Mouse (Mus musculus) liver, adult 2 months (tissue): ENCODE data around the gene Mki67. TPM values are rescaled to one million over a fixed set of nuclear protein-coding genes. Genes with fewer than 3 reads are reported as not detected.

Experiments
- DNase-seq: peaks from one replicate; pipeline ENCODE4 v3.0.0-alpha.2; 2011; ENCODE audit warnings: low read depth, low spot score; ENCODE audit errors: extremely low read depth
- H3K27ac ChIP-seq: fragments of 200-500 bp; replicated peaks from 2 replicates; pipeline ENCODE4 v1.5.1; 2012; ENCODE audit warnings: low read depth, mild to moderate bottlenecking, control low read depth, inconsistent platforms, low read length; ENCODE audit not compliant: insufficient read depth
- H3K27me3 ChIP-seq: fragments of 200-500 bp; 2 replicates; pipeline ENCODE4 v1.6.1; 2012; ENCODE audit warnings: mild to moderate bottlenecking, moderate library complexity, low read length, inconsistent platforms; ENCODE audit not compliant: control insufficient read depth, insufficient read depth
- H3K36me3 ChIP-seq: fragments of 200-500 bp; 2 replicates; pipeline ENCODE4 v1.6.1; 2012; ENCODE audit warnings: low read length, inconsistent platforms; ENCODE audit not compliant: control insufficient read depth, insufficient read depth
- H3K4me1 ChIP-seq: fragments of 200-500 bp; 2 replicates; pipeline ENCODE4 v1.6.1; 2011; ENCODE audit warnings: low read length; ENCODE audit not compliant: control insufficient read depth, insufficient read depth
- H3K4me3 ChIP-seq: fragments of 200-500 bp; 2 replicates; pipeline ENCODE4 v1.5.1; 2011; ENCODE audit warnings: low read depth, mild to moderate bottlenecking, control low read depth, low read length, moderate library complexity; ENCODE audit not compliant: insufficient read depth
- H3K79me2 ChIP-seq: fragments of 200-500 bp; 2 replicates; pipeline ENCODE4 v1.6.1; 2012; ENCODE audit warnings: inconsistent platforms, mild to moderate bottlenecking, low read length, moderate library complexity; ENCODE audit not compliant: control insufficient read depth, insufficient read depth
- H3K9ac ChIP-seq: fragments of 200-500 bp; 2 replicates; pipeline ENCODE4 v1.6.1; 2012; ENCODE audit warnings: low read depth, mild to moderate bottlenecking, control low read depth, inconsistent platforms, low read length
- CTCF ChIP-seq: fragments of 200-500 bp; IDR thresholded peaks from 2 replicates; pipeline ENCODE4 v1.5.1; 2011; ENCODE audit warnings: low read depth, low read length, control low read depth
- POLR2A ChIP-seq: fragments of 200-500 bp; IDR thresholded peaks from 2 replicates; pipeline ENCODE4 v1.6.1; 2011; ENCODE audit warnings: low read length, control low read depth; ENCODE audit not compliant: insufficient read depth; ENCODE audit errors: extremely low read depth
- WGBS: fragments of 180-500 bp; shearing (Covaris S2); methylation state at CpG from one replicate; pipeline ENCODE4 v1.1.7; 2018; 5-methylcytosine and 5-hydroxymethylcytosine counted together
- polyA plus RNA-seq: library from polyadenylated mRNA; depleted of rRNA; stranded (reverse); fragments of >200 nt; gene quantifications from 2 replicates; pipeline ENCODE4 v1.2.3, GENCODE M21; 2012; rRNA removed
- total RNA-seq: library from RNA; depleted of rRNA; stranded (reverse); fragments of >200 nt; gene quantifications from 2 replicates; pipeline ENCODE4 v1.2.3, GENCODE M21; 2014; rRNA removed

Mki67 gene
- 0.65 and 1.6 TPM in 2 replicates for total RNA-seq
- 0.02 and 0.05 TPM in 2 replicates for polyA plus RNA-seq

- H3K27me3 ChIP-seq, result peaks cover 2% of the 10 kb centered on the region; the same call in 1 of the 2 replicates
- under 1% methylated on average over 80 of the region's 82 CpGs for WGBS
- H3K79me2 ChIP-seq, result no peaks in the 10 kb centered on the region
- no peak within 1 kb of the TSS for H3K27ac ChIP-seq
- no peak for DNase-seq
- H3K36me3 ChIP-seq, result no peaks in the 10 kb centered on the region
- H3K9ac ChIP-seq, result peak within 1 kb of the TSS; percentile 49
- TF ChIP-seq POLR2A (no peak), CTCF (no peak)
- peak within 1 kb of the TSS; percentile 68 for H3K4me3 ChIP-seq
- no peaks in the 10 kb centered on the region; the same call in 1 of the 2 replicates for H3K4me1 ChIP-seq
Measured at GRCm38 (mm10) chr7:135715642-135716444, at the start of gene Mki67. Gene Mki67, minus strand, starts transcription at chr7:135716361.

DNA sequence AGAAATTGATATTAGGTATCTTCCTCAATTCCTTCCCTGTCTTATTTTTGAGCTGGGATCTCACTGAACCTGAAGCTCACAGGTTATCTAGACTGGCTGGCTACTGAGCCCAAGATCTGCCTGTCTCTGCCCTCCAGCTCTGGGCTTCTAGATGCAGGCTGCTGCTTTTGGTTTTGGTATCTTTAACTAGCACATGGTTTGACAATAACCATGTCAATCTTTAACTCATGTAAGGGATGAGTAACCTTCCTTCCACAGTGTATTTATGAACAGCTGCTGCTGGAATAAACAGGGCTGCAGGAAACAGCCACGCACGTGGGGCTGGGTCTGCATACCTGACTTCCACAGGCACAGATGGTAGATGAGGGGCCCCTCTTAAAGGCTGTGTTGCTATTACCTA, 47.1 kb upstream of the Mki67 start:
- DNase-seq, result no peak
- Histone ChIP-seq H3K79me2 (no peaks in the 10 kb centered on the region), H3K27me3 (no peaks in the 10 kb centered on the region), H3K4me3 (no peak overlapping the region), H3K9ac (no peak overlapping the region), H3K27ac (no peak overlapping the region), H3K4me1 (peaks cover 3% of the 10 kb centered on the region; the same call in 1 of the 2 replicates), H3K36me3 (no peaks in the 10 kb centered on the region)
- TF ChIP-seq POLR2A, result no peak
- TF ChIP-seq CTCF, result no peak
- 75% methylated on average over 2 of the region's 2 CpGs for WGBS

DNA sequence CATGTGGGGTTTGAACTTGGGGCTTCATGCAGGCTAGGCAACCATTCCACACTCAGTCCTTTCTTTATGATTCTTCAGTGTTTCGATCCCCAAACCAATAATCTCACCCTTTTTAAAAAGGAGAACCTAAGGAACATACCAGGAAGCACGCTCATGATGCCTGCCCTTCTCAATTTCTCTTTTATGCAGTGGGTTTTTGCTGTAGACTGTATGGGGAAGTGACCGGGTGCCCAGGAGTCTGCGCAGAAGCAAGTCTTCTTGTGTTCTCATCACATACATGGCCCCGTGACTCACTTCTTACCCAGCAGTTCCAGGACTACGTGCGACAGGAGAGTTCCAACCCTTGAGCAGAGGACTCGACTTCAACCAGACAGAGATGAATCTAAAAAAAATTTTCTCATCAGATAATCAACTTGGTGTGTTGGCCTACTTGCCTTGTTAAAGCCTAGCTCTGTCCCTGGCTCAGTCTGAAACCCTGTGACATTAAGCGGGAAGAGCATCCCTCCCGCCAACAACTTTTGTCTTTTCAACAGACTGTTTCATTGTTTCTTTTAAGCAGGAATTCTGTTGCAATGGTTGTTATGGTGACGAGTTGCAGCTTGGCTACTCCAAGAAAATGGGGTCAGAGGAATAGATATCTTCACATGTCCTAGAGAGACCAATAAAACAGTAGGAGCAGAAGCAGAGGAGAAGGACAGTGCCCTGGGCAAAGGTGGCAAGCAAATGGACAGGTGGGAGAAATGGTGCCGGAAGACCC, 42.8 kb upstream of the Mki67 start:
- Histone ChIP-seq H3K4me1 (peaks cover 8% of the 10 kb centered on the region), H3K9ac (no peak overlapping the region), H3K4me3 (no peak overlapping the region), H3K27me3 (no peaks in the 10 kb centered on the region), H3K79me2 (no peaks in the 10 kb centered on the region), H3K27ac (no peak overlapping the region), H3K36me3 (no peaks in the 10 kb centered on the region)
- 87% methylated on average over 12 of the region's 12 CpGs for WGBS
- no peak for TF ChIP-seq POLR2A
- TF ChIP-seq CTCF, result no peak
- DNase-seq, result peak; percentile 27

- no peaks in the 10 kb centered on the region for H3K27me3 ChIP-seq
- H3K4me1 ChIP-seq, result peaks cover 8% of the 10 kb centered on the region
- H3K27ac ChIP-seq, result no peak overlapping the region
- no peaks in the 10 kb centered on the region for H3K36me3 ChIP-seq
- peak; percentile 90 for DNase-seq
- no peaks in the 10 kb centered on the region for H3K79me2 ChIP-seq
- no peak overlapping the region for H3K4me3 ChIP-seq
- no peak overlapping the region for H3K9ac ChIP-seq
- TF ChIP-seq CTCF (no peak), POLR2A (no peak)
- WGBS, result 51% methylated on average over 4 of the region's 4 CpGs
Measured at GRCm38 (mm10) chr7:135758171-135758570, 42.0 kb upstream of the Mki67 start.

DNA sequence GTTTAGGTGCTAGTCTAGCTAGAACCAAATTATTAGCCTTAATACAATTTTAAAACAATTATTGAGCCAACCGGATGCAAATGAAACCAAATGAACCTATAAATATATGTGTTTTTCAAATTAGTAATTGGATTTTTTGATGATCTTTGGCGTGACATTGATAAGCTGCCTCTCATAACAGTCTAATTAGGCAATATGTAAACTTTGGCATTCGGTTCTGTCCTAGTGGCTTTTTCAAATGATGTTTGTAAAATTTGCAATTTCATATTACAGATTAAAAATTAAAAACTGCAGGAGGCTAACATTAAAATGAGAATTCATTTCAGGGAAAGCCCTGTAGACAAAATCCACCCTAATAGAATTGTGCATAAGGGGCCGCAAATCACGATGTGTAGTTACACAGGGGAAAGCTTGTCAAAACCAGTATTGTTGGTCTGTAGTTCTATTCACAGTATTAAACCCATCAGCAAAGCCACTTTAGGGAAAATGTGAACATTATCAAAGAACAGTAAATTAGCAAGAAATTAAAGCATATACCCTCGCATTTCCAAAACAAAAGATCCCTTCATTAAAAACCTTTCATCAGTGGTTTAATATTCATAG, 40.9 kb upstream of the Mki67 start:
- WGBS, result 71% methylated on average over 6 of the region's 6 CpGs
- no peak for TF ChIP-seq CTCF
- TF ChIP-seq POLR2A, result no peak
- H3K4me3 ChIP-seq, result no peak overlapping the region
- DNase-seq, result no peak
- no peak overlapping the region for H3K9ac ChIP-seq
- no peaks in the 10 kb centered on the region for H3K79me2 ChIP-seq
- no peaks in the 10 kb centered on the region for H3K36me3 ChIP-seq
- no peaks in the 10 kb centered on the region for H3K27me3 ChIP-seq
- peaks cover 8% of the 10 kb centered on the region for H3K4me1 ChIP-seq
- H3K27ac ChIP-seq, result no peak overlapping the region
